Mouse (Mus musculus): Measurements from ENCODE around the gene Kansl1l.

- TF ChIP-seq CTCF (IDR thresholded peaks at IDR 0.05; ENCODE audit: control insufficient read depth, insufficient read depth, low read length) (no peak), POLR2A (IDR thresholded peaks at IDR 0.05; ENCODE audit: borderline replicate concordance, control insufficient read depth, low read depth, low read length) (no peak)
Measured at GRCm38 (mm10) chr1:66841510-66841909, 24.1 kb upstream of the Kansl1l start.
